Mouse (Mus musculus) midbrain, postnatal 0 days (tissue): ENCODE results near the gene Mn1. TPM values are rescaled to one million over a fixed set of nuclear protein-coding genes. Genes with fewer than 3 reads are reported as not detected.

Source experiments
- ATAC-seq: fragments of 200-750 bp; cut with Nextera tagmentation; 2 replicates; pipeline ENCODE4 v1.8.0; 2017; ENCODE audit warnings: moderate number of reproducible peaks, mild to moderate bottlenecking, moderate TSS enrichment, moderate library complexity; ENCODE audit not compliant: low FRiP score
- DNase-seq: peaks from one replicate; pipeline ENCODE4 v3.0.0-alpha.2; 2015; ENCODE audit warnings: low spot score
- H3K27ac ChIP-seq: fragments of 300-500 bp; sonication (generic); 2 replicates; pipeline ENCODE4 v1.5.1; 2014; ENCODE audit warnings: low read depth, mild to moderate bottlenecking, low read length, mixed read lengths
- H3K27me3 ChIP-seq: fragments of 300-500 bp; sonication (generic); 2 replicates; pipeline ENCODE4 v1.6.1; 2014; ENCODE audit warnings: low read length, control low read depth, mixed read lengths; ENCODE audit not compliant: insufficient read depth
- H3K36me3 ChIP-seq: fragments of 300-500 bp; sonication (generic); 2 replicates; pipeline ENCODE4 v1.6.1; 2014; ENCODE audit warnings: low read length, control low read depth, mixed read lengths; ENCODE audit not compliant: insufficient read depth
- H3K4me1 ChIP-seq: fragments of 300-500 bp; sonication (generic); 2 replicates; pipeline ENCODE4 v1.6.1; 2014; ENCODE audit warnings: mild to moderate bottlenecking, control low read depth, antibody characterized with exemption, low read length, mixed read lengths; ENCODE audit not compliant: insufficient read depth
- H3K4me2 ChIP-seq: fragments of 300-500 bp; sonication (generic); 2 replicates; pipeline ENCODE4 v1.6.1; 2014; ENCODE audit warnings: low read depth, mild to moderate bottlenecking, low read length, mixed read lengths; ENCODE audit not compliant: poor library complexity, severe bottlenecking
- H3K4me3 ChIP-seq: fragments of 300-500 bp; sonication (generic); 2 replicates; pipeline ENCODE4 v1.5.1; 2014; ENCODE audit warnings: low read depth, mild to moderate bottlenecking, low read length, moderate library complexity
- H3K9ac ChIP-seq: fragments of 300-500 bp; sonication (generic); replicated peaks from 2 replicates; pipeline ENCODE4 v1.6.1; 2014; ENCODE audit warnings: mild to moderate bottlenecking, low read length, moderate library complexity, mixed read lengths; ENCODE audit not compliant: poor library complexity, severe bottlenecking
- H3K9me3 ChIP-seq: fragments of 300-500 bp; sonication (generic); 2 replicates; pipeline ENCODE4 v1.6.1; 2016; ENCODE audit warnings: low read length, control low read depth
- CTCF ChIP-seq: IDR thresholded peaks from 2 replicates; pipeline ENCODE4 v1.5.1; 2016; ENCODE audit warnings: antibody characterized with exemption, mild to moderate bottlenecking
- WGBS: fragments of 180-500 bp; shearing (Covaris S2); extraction: QIAGEN DNeasy Blood & Tissue Kit; methylation state at CpG from one replicate; pipeline ENCODE4 v1.1.7; 2014; 5-methylcytosine and 5-hydroxymethylcytosine counted together
- polyA plus RNA-seq: library from polyadenylated mRNA; unstranded; fragments of >200 nt; fragmentation: Nextera tagmentation; extraction: Ambion mirVana; gene quantifications from 2 replicates; pipeline ENCODE4 v1.2.1, GENCODE M21; 2015
- total RNA-seq: library from RNA; depleted of rRNA; stranded (reverse); fragments of >200 nt; gene quantifications from 2 replicates; pipeline ENCODE4 v1.2.3, GENCODE M21; 2014; rRNA removed

Gene Mn1
- total RNA-seq (112 and 139 TPM in 2 replicates), polyA plus RNA-seq (49.6 and 49.8 TPM in 2 replicates)

- peak within 1 kb of the TSS; percentile 92 for H3K4me2 ChIP-seq
- H3K4me1 ChIP-seq: peaks cover 5% of the 10 kb centered on the region; the same call in 1 of the 2 replicates
- H3K9me3 ChIP-seq: no peaks in the 10 kb centered on the region
- H3K9ac ChIP-seq: peak within 1 kb of the TSS; percentile 91
- WGBS: under 1% methylated on average over 74 of the region's 88 CpGs
- TF ChIP-seq CTCF: no peak; the same call in 1 of the 2 replicates
- H3K4me3 ChIP-seq: peak within 1 kb of the TSS; percentile 90
- peaks cover 11% of the 10 kb centered on the region; the same call in 1 of the 2 replicates for H3K36me3 ChIP-seq
- H3K27ac ChIP-seq: peak within 1 kb of the TSS; percentile 90
- peak; percentile 90 for ATAC-seq
- no peaks in the 10 kb centered on the region for H3K27me3 ChIP-seq
- DNase-seq: peak; percentile 96
Measured at GRCm38 (mm10) chr5:111416591-111417374, at the start of gene Mn1. Gene Mn1, plus strand, starts transcription at chr5:111417362.

- no peaks in the 10 kb centered on the region for H3K9me3 ChIP-seq
- H3K4me1 ChIP-seq: 0 out of 2 replicates have a peak, but pooled peaks cover 2% of the 10 kb centered on the region
- H3K27ac ChIP-seq: peak overlapping the region; percentile 77
- no peak for TF ChIP-seq CTCF
- H3K9ac ChIP-seq: 0 out of 2 replicates have a peak overlapping the region, but pooled peaks have one; percentile 33
- no peaks in the 10 kb centered on the region for H3K27me3 ChIP-seq
- H3K4me3 ChIP-seq: no peak overlapping the region
- no peak for ATAC-seq
- peaks cover 17% of the 10 kb centered on the region; the same call in 1 of the 2 replicates for H3K36me3 ChIP-seq
- WGBS: 26% methylated on average over 11 of the region's 11 CpGs
- no peak overlapping the region for H3K4me2 ChIP-seq
- no peak for DNase-seq
Measured at GRCm38 (mm10) chr5:111367937-111368517, 49.1 kb upstream of the Mn1 start.

GRCm38 (mm10) chr5:111368576-111368975 is 48.6 kb upstream of the Mn1 start:
- Histone ChIP-seq H3K36me3 (peaks cover 22% of the 10 kb centered on the region; the same call in 1 of the 2 replicates), H3K4me1 (0 out of 2 replicates have a peak, but pooled peaks cover 2% of the 10 kb centered on the region), H3K9me3 (no peaks in the 10 kb centered on the region), H3K27ac (peak overlapping the region; percentile 77), H3K4me2 (no peak overlapping the region), H3K4me3 (no peak overlapping the region), H3K9ac (no peak overlapping the region), H3K27me3 (no peaks in the 10 kb centered on the region)
- TF ChIP-seq CTCF: no peak
- 16% methylated on average over 5 of the region's 5 CpGs for WGBS
- ATAC-seq (peak; percentile 72; the same call in 1 of the 2 replicates), DNase-seq (peak; percentile 64)

- H3K4me2 ChIP-seq: no peak overlapping the region
- H3K36me3 ChIP-seq: peaks cover 39% of the 10 kb centered on the region
- H3K9ac ChIP-seq: no peak overlapping the region
- H3K4me3 ChIP-seq: no peak overlapping the region
- WGBS: 91% methylated on average over 4 of the region's 4 CpGs
- no peak for TF ChIP-seq CTCF
- no peak overlapping the region for H3K27ac ChIP-seq
- ATAC-seq (no peak), DNase-seq (no peak)
- H3K27me3 ChIP-seq: no peaks in the 10 kb centered on the region
- H3K4me1 ChIP-seq: no peaks in the 10 kb centered on the region
- H3K9me3 ChIP-seq: no peaks in the 10 kb centered on the region
Measured at GRCm38 (mm10) chr5:111375616-111376015, 41.5 kb upstream of the Mn1 start.

- no peak for ATAC-seq
- TF ChIP-seq CTCF: no peak
- Histone ChIP-seq H3K27me3 (no peaks in the 10 kb centered on the region), H3K9ac (no peak overlapping the region), H3K9me3 (no peaks in the 10 kb centered on the region), H3K4me2 (no peak overlapping the region), H3K4me1 (no peaks in the 10 kb centered on the region), H3K4me3 (no peak overlapping the region), H3K27ac (no peak overlapping the region), H3K36me3 (peaks cover 38% of the 10 kb centered on the region)
- WGBS: 90% methylated on average over 24 of the region's 24 CpGs
- DNase-seq: no peak
Measured at GRCm38 (mm10) chr5:111376276-111377020, 40.7 kb upstream of the Mn1 start.
